Mouse (Mus musculus) brain, adult 2 months (tissue): Measurements from ENCODE around the gene Nek7.
A peak's percentile ranks its signal among the peaks of the same experiment; 100 is the strongest.

Source experiments
- DNase-seq: peaks from one replicate; pipeline ENCODE4 v3.0.0; 2011; ENCODE audit warnings: low read depth, low spot score

The Nek7 gene

GRCm38 (mm10) chr1:138608336-138608735, 11.6 kb downstream of the Nek7 start:
- DNase-seq, result no peak

DNA sequence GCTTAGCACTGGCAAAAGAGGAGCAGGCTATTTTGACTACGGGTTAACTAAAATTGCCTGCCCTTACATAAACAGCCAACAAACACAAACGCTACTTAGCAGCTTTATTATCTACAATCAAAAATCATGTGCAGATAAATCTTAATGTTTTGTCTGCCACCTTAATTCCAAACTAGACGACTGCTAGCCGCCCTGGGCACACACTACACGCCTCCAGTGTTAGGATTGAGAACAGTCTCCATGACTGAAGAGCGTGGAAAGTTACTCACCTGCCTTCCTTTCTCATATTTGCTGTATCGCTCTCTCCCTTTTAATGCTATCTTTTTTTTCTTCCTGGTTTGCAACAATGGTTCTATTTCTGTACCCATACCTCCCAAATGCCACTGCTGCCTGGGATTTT, 12.1 kb downstream of the Nek7 start:
- no peak for DNase-seq

- DNase-seq, result no peak
Measured at GRCm38 (mm10) chr1:138606771-138607170, 13.2 kb downstream of the Nek7 start.

GRCm38 (mm10) chr1:138604736-138605135, 15.2 kb downstream of the Nek7 start:
- DNase-seq, result no peak

GRCm38 (mm10) chr1:138603974-138604373, 16.0 kb downstream of the Nek7 start:
- no peak for DNase-seq

DNA sequence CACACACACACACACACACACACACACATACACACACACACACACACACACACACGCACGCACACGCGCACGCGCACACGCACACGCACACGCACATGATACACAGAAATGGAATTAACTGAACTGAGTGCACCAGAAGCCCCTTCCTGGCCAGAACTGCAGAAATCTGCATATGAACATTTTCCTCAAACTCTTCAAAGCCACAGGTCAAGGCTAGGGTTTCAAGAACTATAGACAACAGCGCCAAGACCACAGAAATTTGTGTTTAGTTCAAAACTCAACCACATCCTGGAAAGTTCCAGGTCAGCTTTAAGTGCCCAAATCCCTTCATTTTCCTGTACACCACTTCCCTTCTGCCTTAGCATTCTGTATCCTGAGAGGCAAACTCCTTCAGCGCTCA, 21.9 kb downstream of the Nek7 start:
- no peak for DNase-seq

- DNase-seq, result peak; percentile 77
Measured at GRCm38 (mm10) chr1:138596127-138596706, 23.7 kb downstream of the Nek7 start.

- peak; percentile 57 for DNase-seq
Measured at GRCm38 (mm10) chr1:138594910-138595309, 25.0 kb downstream of the Nek7 start.

DNA sequence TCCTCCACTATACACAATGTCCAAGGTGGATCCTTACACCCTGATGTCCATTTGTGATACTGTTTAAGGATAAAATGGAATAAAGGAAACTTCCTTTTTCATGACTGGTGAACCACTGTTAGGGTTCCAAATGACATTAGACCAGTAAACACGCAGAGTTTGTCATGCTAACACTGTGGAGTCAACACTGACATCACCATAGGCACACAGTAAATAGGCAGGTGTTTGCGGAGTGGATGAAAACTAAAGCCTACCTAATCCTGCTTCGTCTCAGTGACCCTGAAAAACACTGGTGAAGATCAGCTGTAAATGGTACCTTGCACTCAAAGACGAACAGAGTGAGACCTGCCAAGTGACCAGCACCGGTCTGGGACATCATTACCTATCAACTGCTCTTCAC, 26.0 kb downstream of the Nek7 start:
- no peak for DNase-seq

GRCm38 (mm10) chr1:138592466-138592865, 27.5 kb downstream of the Nek7 start:
- DNase-seq, result no peak

GRCm38 (mm10) chr1:138590451-138591022, 29.4 kb downstream of the Nek7 start:
- DNase-seq, result no peak

- no peak for DNase-seq
Measured at GRCm38 (mm10) chr1:138589126-138589525, 30.8 kb downstream of the Nek7 start.

DNA sequence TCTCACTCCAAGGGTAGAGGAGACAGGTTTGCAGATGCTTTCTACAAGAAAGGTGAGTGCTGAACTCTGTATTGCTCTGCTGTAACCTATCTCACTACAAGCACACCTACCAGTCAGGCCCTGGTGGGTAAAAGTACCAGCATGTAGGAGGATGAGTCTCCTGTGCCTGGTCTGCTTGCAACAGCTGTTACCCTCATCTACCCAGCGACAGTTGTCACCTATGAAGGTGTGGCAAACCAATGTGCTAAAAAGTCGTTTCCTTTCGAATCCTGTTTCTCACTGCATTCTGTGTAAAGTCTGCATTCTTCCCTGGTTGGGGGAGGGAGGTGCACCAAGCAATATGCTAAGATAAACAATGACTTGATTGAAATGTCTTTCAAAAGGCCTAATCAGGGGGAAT, 32.1 kb downstream of the Nek7 start:
- DNase-seq, result no peak

GRCm38 (mm10) chr1:138586891-138587290, 33.0 kb downstream of the Nek7 start:
- DNase-seq, result no peak

DNA sequence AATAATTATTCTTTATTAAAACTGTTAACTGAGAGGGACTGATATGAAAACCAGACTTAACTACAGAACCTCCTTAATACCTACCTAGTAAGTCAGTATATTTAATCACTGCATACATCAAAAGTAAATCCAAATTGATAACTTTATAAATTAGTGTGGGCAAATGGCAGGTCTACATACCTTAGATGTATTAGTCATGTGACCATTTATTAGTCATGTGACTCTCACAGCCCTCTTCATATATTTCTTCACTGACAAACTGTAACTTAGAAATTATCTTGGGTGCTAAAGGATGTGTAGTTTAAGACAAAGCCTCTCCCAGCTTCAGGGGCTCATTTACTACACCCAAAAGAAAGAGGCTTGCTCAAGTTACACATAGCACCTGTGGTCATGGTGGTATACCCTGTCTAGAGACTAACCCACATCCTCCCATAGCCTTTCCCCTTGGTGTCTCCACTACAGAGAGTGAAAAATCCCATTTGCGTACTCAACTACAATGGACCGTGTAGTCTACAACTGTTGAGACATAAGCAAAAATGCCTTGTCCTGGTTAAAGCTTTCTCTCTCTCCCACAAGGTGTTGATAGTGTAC, 35.4 kb downstream of the Nek7 start:
- no peak for DNase-seq

- no peak for DNase-seq
Measured at GRCm38 (mm10) chr1:138582225-138582624, 37.7 kb downstream of the Nek7 start.

- no peak for DNase-seq
Measured at GRCm38 (mm10) chr1:138579822-138580492, 40.0 kb downstream of the Nek7 start.

DNA sequence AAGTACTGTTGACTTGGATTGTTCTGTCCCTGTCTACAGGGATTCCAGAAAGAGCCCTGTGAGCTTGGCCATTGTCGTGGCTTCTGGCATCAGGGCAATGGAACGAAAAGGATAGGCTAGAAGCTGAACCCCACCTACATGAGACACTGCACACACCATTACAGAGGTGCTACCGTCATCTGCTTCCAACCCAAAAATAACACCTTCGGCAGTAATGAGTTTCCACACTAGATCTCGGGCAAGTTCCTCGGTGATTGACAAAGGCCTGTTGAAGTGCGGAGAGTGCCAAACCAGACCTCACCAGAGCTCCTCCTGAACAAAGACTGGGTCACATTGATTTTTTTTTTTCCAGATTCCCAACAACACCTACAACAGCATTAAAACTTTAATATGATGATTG, 40.7 kb downstream of the Nek7 start:
- DNase-seq, result no peak

DNA sequence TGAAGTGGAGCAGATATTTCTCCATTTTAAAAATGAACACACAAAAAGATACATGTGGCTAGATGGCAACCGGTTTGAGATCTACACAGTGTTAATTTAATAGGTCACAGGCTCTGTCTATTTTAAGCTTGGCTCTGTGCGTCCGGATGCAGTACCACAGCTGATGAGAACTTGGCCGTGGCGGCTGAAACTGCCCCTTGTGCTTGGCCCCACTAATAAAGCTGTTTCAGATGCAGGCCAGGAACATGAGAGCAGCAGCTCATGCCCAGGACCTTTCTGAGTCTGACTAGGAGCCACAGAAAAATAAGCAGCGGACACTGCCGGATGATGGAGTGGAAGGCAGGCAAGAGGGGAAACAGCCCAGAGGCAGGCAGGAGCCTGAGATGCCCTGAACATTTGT, 43.1 kb downstream of the Nek7 start:
- DNase-seq, result peak; percentile 54

DNA sequence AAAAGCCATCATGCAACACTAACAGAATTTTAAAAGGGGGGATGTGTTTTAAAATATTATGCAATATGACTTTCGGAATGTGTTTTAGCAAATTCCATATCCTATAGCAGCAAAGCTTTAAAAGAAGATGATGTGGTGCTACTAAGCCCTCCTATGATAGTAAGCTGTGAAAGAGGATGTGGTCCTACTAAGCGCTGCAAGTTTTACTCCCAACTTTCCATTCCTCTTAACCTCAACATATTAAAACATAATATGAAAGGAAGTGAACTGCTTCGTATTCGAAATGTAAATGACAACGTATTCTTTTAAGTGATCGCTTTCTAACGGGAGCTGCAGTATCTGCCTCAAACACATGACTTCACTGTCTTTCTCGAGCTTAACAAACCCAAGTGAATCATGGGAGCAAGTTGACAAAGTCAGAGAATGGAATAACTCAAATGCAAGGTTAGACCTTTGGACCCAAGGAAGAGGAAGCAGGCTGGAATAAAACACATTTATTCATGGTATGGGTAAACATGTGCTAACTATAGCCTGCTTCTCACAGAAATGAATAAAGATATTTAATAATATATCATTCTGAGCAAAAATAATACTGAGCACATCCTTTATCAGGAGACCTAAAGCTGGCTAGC, 43.8 kb downstream of the Nek7 start:
- no peak for DNase-seq

DNA sequence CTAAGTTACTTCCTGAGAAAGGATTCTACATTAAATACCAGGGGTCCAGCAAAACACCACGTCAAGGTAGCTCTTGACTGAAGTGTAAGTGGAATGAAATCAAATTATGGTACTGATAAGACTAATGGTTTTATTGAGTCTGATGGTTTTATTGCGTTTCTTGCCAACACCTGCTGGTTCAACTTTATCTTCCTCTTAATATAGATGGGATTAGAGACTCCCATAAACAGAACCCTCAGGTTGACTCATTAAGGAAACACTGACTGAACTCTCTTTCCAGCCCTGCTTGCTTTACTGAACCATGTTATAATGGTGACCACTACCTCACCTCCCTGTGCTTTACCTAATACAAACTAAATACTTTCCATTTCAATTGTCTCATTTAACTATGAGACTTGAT, 44.3 kb downstream of the Nek7 start:
- no peak for DNase-seq

GRCm38 (mm10) chr1:138571565-138572361, 48.2 kb downstream of the Nek7 start:
- DNase-seq, result no peak
